Mouse (Mus musculus) thymus, adult 2 months (tissue): Measurements from ENCODE around the gene Abcb10.

Experiments
- CTCF ChIP-seq: fragments of 200-500 bp; IDR thresholded peaks from 2 replicates; pipeline ENCODE4 v1.5.1; 2012; ENCODE audit warnings: mild to moderate bottlenecking, control low read depth, low read length, moderate library complexity, borderline replicate concordance; ENCODE audit not compliant: control insufficient read depth, poor library complexity, insufficient read depth; ENCODE audit errors: extremely low read depth
- POLR2A ChIP-seq: fragments of 200-500 bp; IDR thresholded peaks from 2 replicates; pipeline ENCODE4 v1.6.1; 2012; ENCODE audit warnings: mild to moderate bottlenecking, low read length, control low read depth, moderate library complexity; ENCODE audit not compliant: control insufficient read depth, poor library complexity, insufficient read depth; ENCODE audit errors: extremely low read depth

DNA sequence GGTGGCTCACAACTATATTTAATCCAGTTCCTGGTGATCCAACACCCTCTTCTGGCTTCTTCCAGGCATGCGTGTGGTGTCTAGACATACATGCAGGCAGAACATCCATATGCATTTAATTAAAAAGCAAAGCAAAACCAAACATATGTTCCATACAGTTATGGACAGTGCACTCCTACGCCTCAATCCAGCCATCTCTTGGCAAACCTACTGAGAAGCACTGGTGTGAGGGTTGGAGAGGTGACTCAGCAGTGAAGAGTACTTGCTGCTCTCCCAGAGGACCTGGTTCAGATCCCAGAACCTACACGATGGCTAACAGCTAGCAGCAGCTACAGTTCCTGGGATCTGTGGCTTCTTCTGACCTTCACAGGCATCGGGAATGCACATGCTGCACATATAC lies 70.7 kb downstream of the Abcb10 start:
- TF ChIP-seq POLR2A: no peak
- no peak for TF ChIP-seq CTCF
